Mouse (Mus musculus): Measurements from ENCODE around the gene Rpl27. TPM values are rescaled to one million over a fixed set of nuclear protein-coding genes. Genes with fewer than 3 reads are reported as not detected.
"Not testable (repeated sequence)": the region's sequence is repeated elsewhere in the genome, so short reads cannot be mapped to it uniquely, and the experiment has no call there.

Rpl27 gene
- polyA plus RNA-seq, 1 experiment from 2014 or later, result 395 TPM

DNA sequence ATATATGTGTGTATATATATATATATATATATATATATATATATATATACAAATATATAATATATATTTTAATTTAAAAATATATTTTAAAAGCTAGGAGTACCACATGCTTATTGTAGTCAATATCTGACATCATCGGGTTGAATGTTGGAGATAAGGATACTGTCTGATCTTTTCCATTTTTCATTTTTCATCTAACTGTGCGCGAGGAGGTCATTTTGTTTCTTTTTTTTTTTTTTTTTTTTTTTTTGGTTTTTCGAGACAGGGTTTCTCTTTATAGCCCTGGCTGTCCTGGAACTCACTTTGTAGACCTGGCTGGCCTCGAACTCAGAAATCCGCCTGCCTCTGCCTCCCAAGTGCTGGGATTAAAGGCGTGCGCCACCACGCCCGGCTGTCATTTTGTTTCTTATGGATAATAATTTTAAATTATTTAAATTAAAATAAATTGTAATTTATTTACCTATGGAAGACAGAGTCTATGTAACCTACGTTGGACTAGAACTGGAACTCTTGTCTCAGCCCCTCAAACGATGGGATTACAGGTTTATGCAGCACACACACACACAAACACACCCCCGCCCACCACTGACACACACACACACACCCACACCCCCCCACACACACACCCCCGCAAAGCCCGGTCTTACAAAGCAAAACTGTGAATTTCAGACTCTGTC lies 510 bp upstream of the Rpl27 start:
- H3K27me3 ChIP-seq (ENCODE audit: control insufficient read depth, insufficient read depth, low read length); H3K4me2 ChIP-seq (replicated peaks; ENCODE audit: low read depth, low read length); H3K27ac ChIP-seq (ENCODE audit: low read depth, low read length); H3K36me3 ChIP-seq (ENCODE audit: control insufficient read depth, insufficient read depth, low read length); DNase-seq (ENCODE audit: low spot score); H3K4me1 ChIP-seq (replicated peaks; ENCODE audit: control insufficient read depth, insufficient read depth, low read length); H3K9me3 ChIP-seq (ENCODE audit: control insufficient read depth, low read length); H3K9ac ChIP-seq (ENCODE audit: low read depth, low read length): not testable (repeated sequence)
- peak overlapping the region; percentile 88; the same call in 1 of the 2 replicates for H3K4me3 ChIP-seq (ENCODE audit: low read depth, low read length)
- WGBS, result 38% methylated on average over 14 of the region's 15 CpGs
- peak; percentile 1; the same call in 1 of the 2 replicates for ATAC-seq (ENCODE audit: low FRiP score)

DNA sequence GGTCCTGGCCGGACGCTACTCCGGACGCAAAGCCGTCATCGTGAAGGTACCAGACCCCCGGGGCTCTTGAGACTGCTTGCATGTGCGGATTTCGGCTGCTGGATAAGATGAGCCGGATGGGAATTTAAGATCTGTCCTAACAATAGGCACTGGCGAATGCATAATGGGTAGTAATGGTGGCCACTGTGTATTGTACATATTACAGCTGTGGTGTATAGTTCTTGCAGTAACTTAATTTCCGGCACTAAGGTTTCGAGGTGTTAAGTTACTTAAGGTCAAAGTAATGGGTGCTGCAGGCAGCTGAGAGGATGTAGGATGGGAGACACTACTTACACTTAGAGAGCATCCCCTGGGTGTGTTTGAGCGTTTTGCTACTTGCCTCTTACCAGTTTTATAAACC lies 662 bp downstream of the Rpl27 start:
- DNase-seq (ENCODE audit: low spot score), result no peak
- Histone ChIP-seq H3K4me1 (replicated peaks; ENCODE audit: control insufficient read depth, insufficient read depth, low read length) (no peaks in the 10 kb centered on the region), H3K9ac (ENCODE audit: low read depth, low read length) (peak overlapping the region; percentile 92), H3K4me2 (replicated peaks; ENCODE audit: low read depth, low read length) (peak overlapping the region; percentile 71), H3K36me3 (ENCODE audit: control insufficient read depth, insufficient read depth, low read length) (0 out of 2 replicates have a peak, but pooled peaks cover 3% of the 10 kb centered on the region), H3K9me3 (ENCODE audit: control insufficient read depth, low read length) (no peaks in the 10 kb centered on the region), H3K27ac (ENCODE audit: low read depth, low read length) (peak overlapping the region; percentile 91), H3K4me3 (ENCODE audit: low read depth, low read length) (peak overlapping the region; percentile 88), H3K27me3 (ENCODE audit: control insufficient read depth, insufficient read depth, low read length) (no peaks in the 10 kb centered on the region)
- no peak; the same call in 1 of the 2 replicates for ATAC-seq (ENCODE audit: low FRiP score)
- 2% methylated on average over 14 of the region's 14 CpGs for WGBS

GRCm38 (mm10) chr11:101446319-101446718 lies 4.2 kb downstream of the Rpl27 start:
- ATAC-seq (ENCODE audit: low FRiP score) (no peak), DNase-seq (ENCODE audit: low spot score) (no peak)
- Histone ChIP-seq H3K27ac (ENCODE audit: low read depth, low read length) (no peak overlapping the region), H3K9ac (ENCODE audit: low read depth, low read length) (no peak overlapping the region), H3K4me1 (replicated peaks; ENCODE audit: control insufficient read depth, insufficient read depth, low read length) (no peaks in the 10 kb centered on the region), H3K4me2 (replicated peaks; ENCODE audit: low read depth, low read length) (no peak overlapping the region), H3K4me3 (ENCODE audit: low read depth, low read length) (no peak overlapping the region), H3K9me3 (ENCODE audit: control insufficient read depth, low read length) (no peaks in the 10 kb centered on the region), H3K36me3 (ENCODE audit: control insufficient read depth, insufficient read depth, low read length) (0 out of 2 replicates have a peak, but pooled peaks cover 3% of the 10 kb centered on the region), H3K27me3 (ENCODE audit: control insufficient read depth, insufficient read depth, low read length) (no peaks in the 10 kb centered on the region)
- 90% methylated on average over 1 of the region's 1 CpGs for WGBS

GRCm38 (mm10) chr11:101446860-101447259 lies 4.8 kb downstream of the Rpl27 start:
- not testable (repeated sequence) for H3K36me3 ChIP-seq (ENCODE audit: control insufficient read depth, insufficient read depth, low read length)

DNA sequence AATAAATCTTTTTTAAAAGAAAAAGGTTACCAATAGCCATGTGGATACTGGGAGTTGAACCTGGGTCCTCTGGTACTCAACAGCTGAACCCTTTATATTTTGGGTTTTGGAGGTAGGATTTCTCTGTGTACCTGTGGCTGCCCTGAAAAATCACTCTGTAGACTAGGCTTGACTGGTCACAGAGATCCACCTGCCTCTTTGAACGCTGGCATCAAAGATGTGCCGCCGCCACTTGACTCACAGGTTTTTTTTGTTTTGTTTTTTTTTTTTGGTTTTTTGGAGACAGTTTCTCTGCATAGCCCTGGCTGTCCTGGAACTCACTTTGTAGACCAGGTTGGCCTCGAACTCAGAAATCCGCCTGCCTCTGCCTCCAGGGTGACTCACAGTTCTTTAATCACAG lies 5.7 kb downstream of the Rpl27 start:
- Histone ChIP-seq H3K27me3 (ENCODE audit: control insufficient read depth, insufficient read depth, low read length) (no peaks in the 10 kb centered on the region), H3K36me3 (ENCODE audit: control insufficient read depth, insufficient read depth, low read length) (0 out of 2 replicates have a peak, but pooled peaks cover 3% of the 10 kb centered on the region), H3K4me2 (replicated peaks; ENCODE audit: low read depth, low read length) (no peak overlapping the region), H3K4me3 (ENCODE audit: low read depth, low read length) (no peak overlapping the region), H3K9me3 (ENCODE audit: control insufficient read depth, low read length) (no peaks in the 10 kb centered on the region), H3K9ac (ENCODE audit: low read depth, low read length) (no peak overlapping the region), H3K27ac (ENCODE audit: low read depth, low read length) (no peak overlapping the region), H3K4me1 (replicated peaks; ENCODE audit: control insufficient read depth, insufficient read depth, low read length) (no peaks in the 10 kb centered on the region)
- ATAC-seq (ENCODE audit: low FRiP score), result no peak
- 87% methylated on average over 5 of the region's 5 CpGs for WGBS
- DNase-seq (ENCODE audit: low spot score), result no peak

More at GRCm38 (mm10) chr11:101446860-101447259, 4.8 kb downstream of the Rpl27 start:
- H3K4me1 ChIP-seq (replicated peaks; ENCODE audit: control insufficient read depth, insufficient read depth, low read length); H3K27me3 ChIP-seq (ENCODE audit: control insufficient read depth, insufficient read depth, low read length); H3K27ac ChIP-seq (ENCODE audit: low read depth, low read length); DNase-seq (ENCODE audit: low spot score); H3K9ac ChIP-seq (ENCODE audit: low read depth, low read length); ATAC-seq (ENCODE audit: low FRiP score); H3K4me3 ChIP-seq (ENCODE audit: low read depth, low read length); H3K4me2 ChIP-seq (replicated peaks; ENCODE audit: low read depth, low read length); H3K9me3 ChIP-seq (ENCODE audit: control insufficient read depth, low read length): not testable (repeated sequence)
- 93% methylated on average over 8 of the region's 8 CpGs for WGBS

DNA sequence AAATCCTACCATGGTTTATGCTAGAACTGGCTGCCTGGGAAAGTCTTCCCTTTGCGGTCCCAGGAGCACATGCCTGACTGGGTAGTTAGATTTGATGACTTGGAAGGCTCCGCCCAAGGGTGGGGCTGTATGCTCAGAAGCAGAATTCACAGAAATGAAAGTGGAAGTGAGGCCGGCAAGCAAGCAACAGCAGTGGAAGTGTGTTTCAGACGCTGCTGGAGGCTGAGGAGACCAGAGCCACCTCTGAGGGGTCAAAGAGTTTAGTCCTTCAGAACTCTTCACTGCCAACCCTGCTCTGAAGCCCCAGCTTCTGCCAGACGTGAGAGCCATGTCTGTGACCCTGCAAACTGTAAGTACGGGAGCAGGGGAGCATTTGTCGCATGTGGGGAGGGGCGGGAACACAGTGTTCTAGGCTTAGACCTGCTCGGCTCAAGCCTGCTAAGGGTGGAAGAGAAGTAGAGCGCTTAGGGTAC lies 6.2 kb downstream of the Rpl27 start, which contains the start of gene Ifi35:
Gene Ifi35 (plus strand): TSS at position 134 of the 473 bp plus-strand sequence.
- Histone ChIP-seq H3K9me3 (ENCODE audit: control insufficient read depth, low read length) (no peaks in the 10 kb centered on the region), H3K27ac (ENCODE audit: low read depth, low read length) (no peak within 1 kb of the TSS), H3K4me1 (replicated peaks; ENCODE audit: control insufficient read depth, insufficient read depth, low read length) (no peaks in the 10 kb centered on the region), H3K4me3 (ENCODE audit: low read depth, low read length) (no peak within 1 kb of the TSS), H3K9ac (ENCODE audit: low read depth, low read length) (no peak within 1 kb of the TSS), H3K4me2 (replicated peaks; ENCODE audit: low read depth, low read length) (no peak within 1 kb of the TSS), H3K36me3 (ENCODE audit: control insufficient read depth, insufficient read depth, low read length) (0 out of 2 replicates have a peak, but pooled peaks cover 3% of the 10 kb centered on the region), H3K27me3 (ENCODE audit: control insufficient read depth, insufficient read depth, low read length) (no peaks in the 10 kb centered on the region)
- ATAC-seq (ENCODE audit: low FRiP score) (no peak), DNase-seq (ENCODE audit: low spot score) (no peak)
- WGBS, result 40% methylated on average over 10 of the region's 10 CpGs

DNA sequence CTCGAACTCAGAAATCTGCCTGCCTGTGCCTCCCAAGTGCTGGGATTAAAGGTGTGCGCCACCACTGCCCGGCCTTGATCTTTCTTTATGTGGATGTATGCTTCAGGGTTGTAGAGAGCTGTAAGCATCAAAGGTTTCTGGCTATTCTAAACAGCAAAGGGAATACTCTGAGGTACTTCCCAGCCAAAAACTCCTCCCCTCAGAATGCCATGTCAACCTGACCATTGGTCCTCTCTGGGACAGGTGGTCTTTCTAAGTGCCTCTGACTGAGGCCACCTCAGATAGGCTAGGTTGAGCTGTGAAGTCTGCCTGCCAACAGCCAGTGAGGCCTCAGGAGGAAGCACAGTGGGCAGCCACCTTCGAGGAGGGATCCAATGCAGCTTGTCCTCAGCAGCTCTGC lies 6.8 kb downstream of the Rpl27 start:
- no peaks in the 10 kb centered on the region for H3K4me1 ChIP-seq (replicated peaks; ENCODE audit: control insufficient read depth, insufficient read depth, low read length)
- H3K36me3 ChIP-seq (ENCODE audit: control insufficient read depth, insufficient read depth, low read length), result 0 out of 2 replicates have a peak, but pooled peaks cover 3% of the 10 kb centered on the region
- no peaks in the 10 kb centered on the region for H3K27me3 ChIP-seq (ENCODE audit: control insufficient read depth, insufficient read depth, low read length)
- no peak overlapping the region for H3K9ac ChIP-seq (ENCODE audit: low read depth, low read length)
- H3K4me2 ChIP-seq (replicated peaks; ENCODE audit: low read depth, low read length), result no peak overlapping the region
- H3K9me3 ChIP-seq (ENCODE audit: control insufficient read depth, low read length), result no peaks in the 10 kb centered on the region
- no peak overlapping the region for H3K27ac ChIP-seq (ENCODE audit: low read depth, low read length)
- 85% methylated on average over 4 of the region's 4 CpGs for WGBS
- DNase-seq (ENCODE audit: low spot score) (no peak), ATAC-seq (ENCODE audit: low FRiP score) (no peak)
- H3K4me3 ChIP-seq (ENCODE audit: low read depth, low read length), result no peak overlapping the region

GRCm38 (mm10) chr11:101449596-101449995 lies 7.5 kb downstream of the Rpl27 start:
- not testable (repeated sequence) for H3K4me3 ChIP-seq (ENCODE audit: low read depth, low read length); H3K27ac ChIP-seq (ENCODE audit: low read depth, low read length); ATAC-seq (ENCODE audit: low FRiP score); DNase-seq (ENCODE audit: low spot score); H3K27me3 ChIP-seq (ENCODE audit: control insufficient read depth, insufficient read depth, low read length); H3K9me3 ChIP-seq (ENCODE audit: control insufficient read depth, low read length); H3K4me1 ChIP-seq (replicated peaks; ENCODE audit: control insufficient read depth, insufficient read depth, low read length); H3K4me2 ChIP-seq (replicated peaks; ENCODE audit: low read depth, low read length); H3K9ac ChIP-seq (ENCODE audit: low read depth, low read length); H3K36me3 ChIP-seq (ENCODE audit: control insufficient read depth, insufficient read depth, low read length)
- 92% methylated on average over 4 of the region's 4 CpGs for whole genome bisulfite sequencing

DNA sequence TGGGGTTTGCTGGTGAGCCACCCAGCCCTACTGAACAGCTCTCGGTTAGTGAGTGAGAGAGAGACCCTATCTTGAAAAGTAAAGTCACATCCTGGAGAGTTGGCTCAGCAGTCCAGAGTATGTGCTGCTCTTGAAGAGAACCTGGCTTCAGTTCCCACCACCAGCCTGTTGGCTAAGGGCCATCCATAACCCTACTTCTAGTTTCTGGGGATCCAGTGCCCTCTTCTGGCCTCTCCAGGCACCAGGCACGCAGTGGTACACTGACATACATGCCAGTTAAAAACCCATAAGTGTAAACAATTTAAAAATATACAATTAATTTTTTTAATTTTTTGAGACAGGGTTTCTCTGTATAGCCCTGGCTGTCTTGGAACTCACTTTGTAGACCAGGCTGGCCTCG lies 8.3 kb downstream of the Rpl27 start:
- Histone ChIP-seq H3K4me3 (ENCODE audit: low read depth, low read length) (no peak overlapping the region), H3K4me2 (replicated peaks; ENCODE audit: low read depth, low read length) (no peak overlapping the region), H3K27me3 (ENCODE audit: control insufficient read depth, insufficient read depth, low read length) (no peaks in the 10 kb centered on the region), H3K9ac (ENCODE audit: low read depth, low read length) (no peak overlapping the region), H3K9me3 (ENCODE audit: control insufficient read depth, low read length) (no peaks in the 10 kb centered on the region), H3K4me1 (replicated peaks; ENCODE audit: control insufficient read depth, insufficient read depth, low read length) (no peaks in the 10 kb centered on the region), H3K27ac (ENCODE audit: low read depth, low read length) (no peak overlapping the region), H3K36me3 (ENCODE audit: control insufficient read depth, insufficient read depth, low read length) (no peaks in the 10 kb centered on the region)
- DNase-seq (ENCODE audit: low spot score) (no peak), ATAC-seq (ENCODE audit: low FRiP score) (no peak)
- 81% methylated on average over 3 of the region's 3 CpGs for WGBS

Measured in hindbrain, embryonic 11.5 days (tissue).